Mouse (Mus musculus) lung, postnatal 36 days (tissue): ENCODE measurements around the gene Mfap3.
"Not testable (repeated sequence)": the region's sequence is repeated elsewhere in the genome, so short reads cannot be mapped to it uniquely, and the experiment has no call there.

Source experiments
- DNase-seq: peaks from one replicate; pipeline ENCODE4 v3.0.0; 2022; ENCODE audit warnings: mixed read lengths

The Mfap3 gene

GRCm38 (mm10) chr11:57531300-57531950 lies 13.0 kb downstream of the Mfap3 start:
- peak; percentile 52 for DNase-seq

GRCm38 (mm10) chr11:57532306-57532705 lies 13.8 kb downstream of the Mfap3 start:
- no peak for DNase-seq

- DNase-seq = peak; percentile 65
Measured at GRCm38 (mm10) chr11:57535912-57536311, 17.4 kb downstream of the Mfap3 start.

GRCm38 (mm10) chr11:57539841-57540418 lies 21.5 kb downstream of the Mfap3 start:
- no peak for DNase-seq

- no peak for DNase-seq
Measured at GRCm38 (mm10) chr11:57540681-57541080, 22.2 kb downstream of the Mfap3 start.

GRCm38 (mm10) chr11:57548618-57549550 lies 30.4 kb downstream of the Mfap3 start:
- DNase-seq = peak; percentile 88

GRCm38 (mm10) chr11:57550230-57550629 lies 31.8 kb downstream of the Mfap3 start:
- DNase-seq = no peak

- no peak for DNase-seq
Measured at GRCm38 (mm10) chr11:57551016-57551415, 32.6 kb downstream of the Mfap3 start.

GRCm38 (mm10) chr11:57553015-57553780 lies 34.7 kb downstream of the Mfap3 start:
- no peak for DNase-seq

GRCm38 (mm10) chr11:57557936-57558335 lies 39.5 kb downstream of the Mfap3 start:
- DNase-seq = not testable (repeated sequence)

- peak; percentile 21 for DNase-seq
Measured at GRCm38 (mm10) chr11:57564564-57564963, 46.1 kb downstream of the Mfap3 start.

GRCm38 (mm10) chr11:57566091-57567035 lies 47.9 kb downstream of the Mfap3 start:
- DNase-seq = no peak

- DNase-seq = no peak
Measured at GRCm38 (mm10) chr11:57568950-57569490, 50.6 kb downstream of the Mfap3 start.

GRCm38 (mm10) chr11:57571035-57571434 lies 52.6 kb downstream of the Mfap3 start:
- no peak for DNase-seq

GRCm38 (mm10) chr11:57573686-57574274 lies 55.3 kb downstream of the Mfap3 start:
- peak; percentile 72 for DNase-seq

GRCm38 (mm10) chr11:57576871-57577515 lies 58.5 kb downstream of the Mfap3 start:
- DNase-seq = no peak

- DNase-seq = no peak
Measured at GRCm38 (mm10) chr11:57582818-57583635, 64.6 kb downstream of the Mfap3 start.
